Mouse (Mus musculus) neural tube, embryonic 14.5 days (tissue): ENCODE data around the gene Igfals. TPM values are rescaled to one million over a fixed set of nuclear protein-coding genes. Genes with fewer than 3 reads are reported as not detected.

Source experiments
- ATAC-seq: fragments of 200-750 bp; cut with Nextera tagmentation; 2 replicates; pipeline ENCODE4 v1.8.0; 2017; ENCODE audit warnings: low read depth, mild to moderate bottlenecking, moderate TSS enrichment, moderate library complexity
- H3K27ac ChIP-seq: fragments of 300-500 bp; sonication (generic); 2 replicates; pipeline ENCODE4 v1.5.1; 2014; ENCODE audit warnings: low read depth, mild to moderate bottlenecking, control low read depth, low read length, moderate library complexity, mixed read lengths
- H3K27me3 ChIP-seq: fragments of 300-500 bp; sonication (generic); 2 replicates; pipeline ENCODE4 v1.6.1; 2014; ENCODE audit warnings: low read length; ENCODE audit not compliant: control insufficient read depth, insufficient read depth
- H3K36me3 ChIP-seq: fragments of 300-500 bp; sonication (generic); 2 replicates; pipeline ENCODE4 v1.6.1; 2014; ENCODE audit warnings: low read length, mixed read lengths; ENCODE audit not compliant: control insufficient read depth, insufficient read depth
- H3K4me1 ChIP-seq: fragments of 300-500 bp; sonication (generic); 2 replicates; pipeline ENCODE4 v1.6.1; 2014; ENCODE audit warnings: low read length; ENCODE audit not compliant: control insufficient read depth, insufficient read depth
- H3K4me2 ChIP-seq: fragments of 300-500 bp; sonication (generic); 2 replicates; pipeline ENCODE4 v1.6.1; 2014; ENCODE audit warnings: mild to moderate bottlenecking, low read depth, low read length, control low read depth
- H3K4me3 ChIP-seq: fragments of 300-500 bp; sonication (generic); 2 replicates; pipeline ENCODE4 v1.5.1; 2014; ENCODE audit warnings: low read depth, low read length, control low read depth, mixed read lengths
- H3K9ac ChIP-seq: fragments of 300-500 bp; sonication (generic); replicated peaks from 2 replicates; pipeline ENCODE4 v1.6.1; 2014; ENCODE audit warnings: low read depth, mild to moderate bottlenecking, control low read depth, low read length, mixed read lengths
- H3K9me3 ChIP-seq: fragments of 300-500 bp; sonication (generic); 2 replicates; pipeline ENCODE4 v1.6.1; 2016; ENCODE audit warnings: low read length; ENCODE audit not compliant: control insufficient read depth
- WGBS: fragments of 180-500 bp; shearing (Covaris S2); extraction: QIAGEN DNeasy Blood & Tissue Kit; methylation state at CpG from one replicate; pipeline ENCODE4 v1.1.7; 2014; 5-methylcytosine and 5-hydroxymethylcytosine counted together
- polyA plus RNA-seq: library from polyadenylated mRNA; unstranded; fragments of >200 nt; fragmentation: Nextera tagmentation; extraction: Ambion mirVana; gene quantifications from 2 replicates; pipeline ENCODE4 v1.2.1, GENCODE M21; 2014

Igfals gene
- polyA plus RNA-seq, 1 experiment from 2014 or later, result not detected

- 0 out of 2 replicates have a peak, but pooled peaks cover 5% of the 10 kb centered on the region for H3K36me3 ChIP-seq
- peaks cover 1% of the 10 kb centered on the region for H3K4me1 ChIP-seq
- no peak overlapping the region for H3K27ac ChIP-seq
- no peak overlapping the region for H3K9ac ChIP-seq
- no peaks in the 10 kb centered on the region for H3K9me3 ChIP-seq
- no peak for ATAC-seq
- H3K27me3 ChIP-seq, result no peaks in the 10 kb centered on the region
- no peak overlapping the region for H3K4me3 ChIP-seq
- H3K4me2 ChIP-seq, result no peak overlapping the region
- 94% methylated on average over 13 of the region's 13 CpGs for WGBS
Observed at GRCm38 (mm10) chr17:24856589-24856988, 9.2 kb upstream of the Igfals start.

GRCm38 (mm10) chr17:24857831-24858470 is 7.8 kb upstream of the Igfals start:
- WGBS, result 87% methylated on average over 8 of the region's 8 CpGs
- H3K9me3 ChIP-seq, result no peaks in the 10 kb centered on the region
- no peak for ATAC-seq
- H3K27me3 ChIP-seq, result no peaks in the 10 kb centered on the region
- peaks cover 9% of the 10 kb centered on the region; the same call in 1 of the 2 replicates for H3K36me3 ChIP-seq
- no peak overlapping the region for H3K9ac ChIP-seq
- no peak overlapping the region for H3K27ac ChIP-seq
- no peak overlapping the region for H3K4me3 ChIP-seq
- H3K4me2 ChIP-seq, result no peak overlapping the region
- H3K4me1 ChIP-seq, result no peaks in the 10 kb centered on the region

- Histone ChIP-seq H3K9me3 (no peaks in the 10 kb centered on the region), H3K36me3 (peaks cover 9% of the 10 kb centered on the region; the same call in 1 of the 2 replicates), H3K9ac (no peak overlapping the region), H3K27ac (no peak overlapping the region), H3K4me3 (no peak overlapping the region), H3K27me3 (no peaks in the 10 kb centered on the region), H3K4me2 (no peak overlapping the region), H3K4me1 (no peaks in the 10 kb centered on the region)
- 84% methylated on average over 6 of the region's 6 CpGs for WGBS
- no peak for ATAC-seq
Observed at GRCm38 (mm10) chr17:24858967-24859366, 6.8 kb upstream of the Igfals start.

- H3K27ac ChIP-seq, result no peak overlapping the region
- WGBS, result 91% methylated on average over 8 of the region's 8 CpGs
Observed at GRCm38 (mm10) chr17:24860076-24860475, 5.7 kb upstream of the Igfals start.

GRCm38 (mm10) chr17:24861785-24862184 is 4.0 kb upstream of the Igfals start:
- no peaks in the 10 kb centered on the region for H3K4me1 ChIP-seq
- H3K27me3 ChIP-seq, result no peaks in the 10 kb centered on the region
- peaks cover 18% of the 10 kb centered on the region; the same call in 1 of the 2 replicates for H3K36me3 ChIP-seq
- ATAC-seq, result no peak
- no peak overlapping the region for H3K27ac ChIP-seq
- WGBS, result 93% methylated on average over 3 of the region's 3 CpGs
- no peaks in the 10 kb centered on the region for H3K9me3 ChIP-seq
- H3K4me3 ChIP-seq, result no peak overlapping the region
- no peak overlapping the region for H3K4me2 ChIP-seq
- H3K9ac ChIP-seq, result no peak overlapping the region

More at GRCm38 (mm10) chr17:24860076-24860475, 5.7 kb upstream of the Igfals start:
- no peaks in the 10 kb centered on the region for H3K27me3 ChIP-seq
- H3K9me3 ChIP-seq, result no peaks in the 10 kb centered on the region
- no peak overlapping the region for H3K4me3 ChIP-seq
- H3K4me1 ChIP-seq, result no peaks in the 10 kb centered on the region
- H3K36me3 ChIP-seq, result peaks cover 14% of the 10 kb centered on the region; the same call in 1 of the 2 replicates
- H3K9ac ChIP-seq, result no peak overlapping the region
- H3K4me2 ChIP-seq, result no peak overlapping the region
- ATAC-seq, result no peak

GRCm38 (mm10) chr17:24867914-24868313 is 2.1 kb downstream of the Igfals start:
- WGBS, result 95% methylated on average over 10 of the region's 10 CpGs
- no peak for ATAC-seq
- Histone ChIP-seq H3K27me3 (no peaks in the 10 kb centered on the region), H3K9ac (no peak overlapping the region), H3K36me3 (peaks cover 9% of the 10 kb centered on the region; the same call in 1 of the 2 replicates), H3K9me3 (no peaks in the 10 kb centered on the region), H3K4me3 (no peak overlapping the region), H3K27ac (no peak overlapping the region), H3K4me2 (no peak overlapping the region), H3K4me1 (no peaks in the 10 kb centered on the region)

GRCm38 (mm10) chr17:24873695-24874404 is 8.1 kb downstream of the Igfals start:
- no peak overlapping the region for H3K4me3 ChIP-seq
- H3K27me3 ChIP-seq, result no peaks in the 10 kb centered on the region
- H3K4me2 ChIP-seq, result no peak overlapping the region
- no peaks in the 10 kb centered on the region for H3K4me1 ChIP-seq
- H3K9ac ChIP-seq, result no peak overlapping the region
- no peaks in the 10 kb centered on the region for H3K36me3 ChIP-seq
- H3K27ac ChIP-seq, result no peak overlapping the region
- no peaks in the 10 kb centered on the region for H3K9me3 ChIP-seq
- ATAC-seq, result no peak
- WGBS, result 50% methylated on average over 4 of the region's 4 CpGs

GRCm38 (mm10) chr17:24874405-24874745 is 8.6 kb downstream of the Igfals start:
- no peaks in the 10 kb centered on the region for H3K9me3 ChIP-seq
- WGBS, result 35% methylated on average over 1 of the region's 1 CpGs

GRCm38 (mm10) chr17:24874989-24875388 is 9.2 kb downstream of the Igfals start:
- H3K27ac ChIP-seq, result no peak overlapping the region
- no peak overlapping the region for H3K4me2 ChIP-seq
- H3K36me3 ChIP-seq, result no peaks in the 10 kb centered on the region
- 79% methylated on average over 8 of the region's 8 CpGs for WGBS
- H3K27me3 ChIP-seq, result no peaks in the 10 kb centered on the region
- no peak overlapping the region for H3K4me3 ChIP-seq
- ATAC-seq, result no peak
- H3K4me1 ChIP-seq, result no peaks in the 10 kb centered on the region
- no peaks in the 10 kb centered on the region for H3K9me3 ChIP-seq
- H3K9ac ChIP-seq, result no peak overlapping the region

More at GRCm38 (mm10) chr17:24874405-24874745, 8.6 kb downstream of the Igfals start:
- no peaks in the 10 kb centered on the region for H3K4me1 ChIP-seq
- ATAC-seq, result no peak
- no peak overlapping the region for H3K4me3 ChIP-seq
- no peaks in the 10 kb centered on the region for H3K27me3 ChIP-seq
- no peak overlapping the region for H3K9ac ChIP-seq
- H3K36me3 ChIP-seq, result no peaks in the 10 kb centered on the region
- no peak overlapping the region for H3K27ac ChIP-seq
- no peak overlapping the region for H3K4me2 ChIP-seq
